Mouse (Mus musculus) CH12.LX (cell line): ENCODE data around the gene Htra2. TPM values are rescaled to one million over a fixed set of nuclear protein-coding genes. Genes with fewer than 3 reads are reported as not detected.

Experiments
- DNase-seq: peaks from one replicate; pipeline ENCODE4 v3.0.0-alpha.2; 2013; ENCODE audit errors: extremely low read depth
- H3K27ac ChIP-seq: 2 replicates; pipeline ENCODE4 v1.5.1; 2012; ENCODE audit warnings: low read depth, mild to moderate bottlenecking, control low read depth, moderate library complexity; ENCODE audit not compliant: insufficient read depth
- H3K27me3 ChIP-seq: replicated peaks from 2 replicates; pipeline ENCODE3; 2012; ENCODE audit warnings: inconsistent platforms
- H3K36me3 ChIP-seq, 2 experiments: replicated peaks in 1 of 2; 2 replicates each; pipeline versions ENCODE3 to v1.6.1; 2012; ENCODE audit warnings: inconsistent platforms in 1 of 2, low read length in 1 of 2, mild to moderate bottlenecking in 1 of 2, mixed read lengths in 1 of 2, moderate library complexity in 1 of 2; ENCODE audit not compliant: control insufficient read depth in 1 of 2, insufficient read depth in 1 of 2
- H3K4me1 ChIP-seq, 2 experiments: 2 replicates each; pipeline ENCODE4 v1.6.1; 2012; ENCODE audit warnings: inconsistent platforms in 1 of 2, moderate library complexity in 1 of 2; ENCODE audit not compliant: insufficient read depth in 2 of 2, control insufficient read depth in 1 of 2
- H3K4me2 ChIP-seq: 2 replicates; pipeline ENCODE4 v1.6.1; 2012; ENCODE audit warnings: low read depth, mild to moderate bottlenecking, control low read depth; ENCODE audit not compliant: poor library complexity, insufficient read depth, severe bottlenecking
- H3K4me3 ChIP-seq, 3 experiments: fragments of 150-350 bp in 1 of 3; sonication (generic) in 1 of 3; replicated peaks in 1 of 3; 2 replicates each; pipeline versions ENCODE3 to v1.5.1; 2011 to 2012; ENCODE audit warnings: low read depth in 2 of 3, low read length in 2 of 3, mild to moderate bottlenecking in 2 of 3, moderate library complexity in 2 of 3, control low read depth in 1 of 3, improper control_type of control experiment in 1 of 3, inconsistent platforms in 1 of 3, mixed read lengths in 1 of 3; ENCODE audit not compliant: poor library complexity in 1 of 3
- H3K79me2 ChIP-seq: replicated peaks from 2 replicates; pipeline ENCODE4 v1.6.1; 2012; ENCODE audit warnings: mild to moderate bottlenecking, moderate library complexity; ENCODE audit not compliant: control insufficient read depth, poor library complexity, insufficient read depth, severe bottlenecking; ENCODE audit errors: extremely low read depth
- H3K9ac ChIP-seq: 2 replicates; pipeline ENCODE4 v1.6.1; 2012; ENCODE audit warnings: low read depth, mild to moderate bottlenecking, control low read depth, moderate library complexity; ENCODE audit not compliant: insufficient read depth
- H3K9me3 ChIP-seq: replicated peaks from 2 replicates; pipeline ENCODE3; 2012; ENCODE audit warnings: low read length, inconsistent platforms, mixed read lengths
- BHLHE40 ChIP-seq: IDR thresholded peaks from 2 replicates; pipeline ENCODE4 v1.6.1; 2011; ENCODE audit warnings: mild to moderate bottlenecking, low read depth, low read length, improper control_type of control experiment
- CHD2 ChIP-seq: IDR thresholded peaks from 2 replicates; pipeline ENCODE4 v1.6.1; 2011; ENCODE audit warnings: low read length, improper control_type of control experiment
- ELF1 ChIP-seq: IDR thresholded peaks from 2 replicates; pipeline ENCODE4 v1.6.1; 2014; ENCODE audit warnings: low read depth, mild to moderate bottlenecking, inconsistent platforms, low read length, improper control_type of control experiment
- JUN ChIP-seq: IDR thresholded peaks from 2 replicates; pipeline ENCODE4 v1.6.1; 2011; ENCODE audit warnings: low read depth, mild to moderate bottlenecking, low read length, improper control_type of control experiment, moderate library complexity; ENCODE audit not compliant: insufficient read depth
- KAT2A ChIP-seq: IDR thresholded peaks from 2 replicates; pipeline ENCODE4 v1.6.1; 2012; ENCODE audit warnings: low read length, improper control_type of control experiment, inconsistent platforms; ENCODE audit not compliant: insufficient replicate concordance
- MAX ChIP-seq: IDR thresholded peaks from 2 replicates; pipeline ENCODE4 v1.6.1; 2011; ENCODE audit warnings: low read length, improper control_type of control experiment
- MAZ ChIP-seq: IDR thresholded peaks from 2 replicates; pipeline ENCODE4 v1.6.1; 2012; ENCODE audit warnings: low read depth, mild to moderate bottlenecking, inconsistent platforms, low read length, improper control_type of control experiment, moderate library complexity
- MEF2A ChIP-seq: IDR thresholded peaks from 2 replicates; pipeline ENCODE4 v1.6.1; 2014; ENCODE audit warnings: low read depth, mild to moderate bottlenecking, inconsistent platforms, low read length, improper control_type of control experiment, borderline replicate concordance
- MXI1 ChIP-seq: IDR thresholded peaks from 2 replicates; pipeline ENCODE4 v1.6.1; 2011; ENCODE audit warnings: mild to moderate bottlenecking, low read depth, low read length, improper control_type of control experiment
- MYC ChIP-seq: IDR thresholded peaks from 2 replicates; pipeline ENCODE4 v1.6.1; 2011; ENCODE audit warnings: low read depth, mild to moderate bottlenecking, improper control_type of control experiment, low read length
- NRF1 ChIP-seq: IDR thresholded peaks from 2 replicates; pipeline ENCODE4 v1.6.1; 2014; ENCODE audit warnings: low read depth, mild to moderate bottlenecking, inconsistent platforms, low read length, improper control_type of control experiment, moderate library complexity
- RAD21 ChIP-seq: IDR thresholded peaks from 2 replicates; pipeline ENCODE4 v1.6.1; 2011; ENCODE audit warnings: low read depth, mild to moderate bottlenecking, low read length, improper control_type of control experiment, moderate library complexity
- SIN3A ChIP-seq: IDR thresholded peaks from 2 replicates; pipeline ENCODE4 v1.6.1; 2012; ENCODE audit warnings: low read length, improper control_type of control experiment, inconsistent platforms
- TCF12 ChIP-seq: IDR thresholded peaks from 2 replicates; pipeline ENCODE4 v1.6.1; 2014; ENCODE audit warnings: low read depth, mild to moderate bottlenecking, inconsistent platforms, low read length, improper control_type of control experiment
- UBTF ChIP-seq: IDR thresholded peaks from 2 replicates; pipeline ENCODE4 v1.6.1; 2012; ENCODE audit warnings: low read depth, mild to moderate bottlenecking, inconsistent platforms, low read length, improper control_type of control experiment, moderate library complexity
- ZKSCAN1 ChIP-seq: IDR thresholded peaks from 2 replicates; pipeline ENCODE4 v1.6.1; 2012; ENCODE audit warnings: low read depth, inconsistent platforms, low read length, improper control_type of control experiment, borderline replicate concordance
- dilution Hi-C: fragments of 300-500 bp; cut with MboI; formaldehyde crosslinking; loops from 2 replicates; pipeline ENCODE4 v1.14.3; 2020; ENCODE audit warnings: low sequenced_read_pairs; ENCODE audit not compliant: extremely low pct_unique_long_range_greater_than_20kb, extremely low pct_ligation_motif_present
- in situ Hi-C: fragments of 300-500 bp; cut with MboI; formaldehyde crosslinking; loops from 3 replicates; pipeline ENCODE4 v1.14.3; 2019; ENCODE audit warnings: low sequenced_read_pairs, low pct_ligation_motif_present, low pct_unique_long_range_greater_than_20kb, mixed read lengths
- polyA plus RNA-seq: library from polyadenylated mRNA; unstranded; fragments of >175 nt; gene quantifications from 2 replicates; pipeline ENCODE4 v1.2.1, GENCODE M21; 2012; ENCODE audit warnings: low read depth; ENCODE audit not compliant: insufficient read length
- total RNA-seq, 2 experiments: library from RNA; depleted of rRNA; stranded (reverse); fragments of 300-350 nt in 1 of 2; fragments of >200 nt in 1 of 2; gene quantifications; 2 replicates each; pipeline ENCODE4 v1.2.3; 2012 to 2014

The Htra2 gene
- total and polyA plus RNA-seq, 3 experiments: 113 to 185 (median 137) TPM

DNA sequence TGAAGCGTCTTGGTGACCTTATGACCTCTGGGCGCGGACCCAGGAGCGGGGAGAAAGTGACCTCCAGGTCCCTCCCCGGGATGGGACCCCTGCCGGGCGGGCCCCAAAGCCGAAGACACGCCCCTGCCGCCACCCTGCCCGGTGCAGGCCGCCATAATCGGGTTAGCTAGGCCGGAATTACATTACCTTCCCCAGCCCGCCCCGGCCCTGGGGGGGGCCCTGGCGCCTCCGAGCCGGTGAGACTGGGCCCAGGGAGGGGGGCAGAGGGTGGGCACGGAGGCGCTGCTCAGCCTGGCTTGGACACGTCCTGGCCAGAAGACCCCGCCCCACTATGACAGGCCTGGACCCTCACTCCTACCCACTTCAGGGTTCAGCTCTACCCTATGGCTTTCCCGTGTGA, 16.1 kb upstream of the Htra2 start:
- Histone ChIP-seq H3K27ac (no peak overlapping the region), H3K9ac (no peak overlapping the region), H3K27me3 (no peaks in the 10 kb centered on the region), H3K4me1 (no peaks in the 10 kb centered on the region), H3K79me2 (no peaks in the 10 kb centered on the region), H3K9me3 (peaks cover 33% of the 10 kb centered on the region), H3K4me3 (no peak overlapping the region), H3K4me2 (no peak overlapping the region), H3K36me3 (peaks cover 0 to 15% of the 10 kb centered on the region in 2 experiments)
- in situ Hi-C loops (no loop called here), dilution Hi-C loops (no loop called here)
- DNase-seq: no peak
- no peak for TF ChIP-seq MAX
- no peak for TF ChIP-seq TCF12
- no peak for TF ChIP-seq CHD2
- no peak for TF ChIP-seq JUN
- no peak for TF ChIP-seq RAD21
- TF ChIP-seq MEF2A: no peak
- TF ChIP-seq BHLHE40: no peak
- no peak for TF ChIP-seq ELF1
- no peak for TF ChIP-seq MXI1

DNA sequence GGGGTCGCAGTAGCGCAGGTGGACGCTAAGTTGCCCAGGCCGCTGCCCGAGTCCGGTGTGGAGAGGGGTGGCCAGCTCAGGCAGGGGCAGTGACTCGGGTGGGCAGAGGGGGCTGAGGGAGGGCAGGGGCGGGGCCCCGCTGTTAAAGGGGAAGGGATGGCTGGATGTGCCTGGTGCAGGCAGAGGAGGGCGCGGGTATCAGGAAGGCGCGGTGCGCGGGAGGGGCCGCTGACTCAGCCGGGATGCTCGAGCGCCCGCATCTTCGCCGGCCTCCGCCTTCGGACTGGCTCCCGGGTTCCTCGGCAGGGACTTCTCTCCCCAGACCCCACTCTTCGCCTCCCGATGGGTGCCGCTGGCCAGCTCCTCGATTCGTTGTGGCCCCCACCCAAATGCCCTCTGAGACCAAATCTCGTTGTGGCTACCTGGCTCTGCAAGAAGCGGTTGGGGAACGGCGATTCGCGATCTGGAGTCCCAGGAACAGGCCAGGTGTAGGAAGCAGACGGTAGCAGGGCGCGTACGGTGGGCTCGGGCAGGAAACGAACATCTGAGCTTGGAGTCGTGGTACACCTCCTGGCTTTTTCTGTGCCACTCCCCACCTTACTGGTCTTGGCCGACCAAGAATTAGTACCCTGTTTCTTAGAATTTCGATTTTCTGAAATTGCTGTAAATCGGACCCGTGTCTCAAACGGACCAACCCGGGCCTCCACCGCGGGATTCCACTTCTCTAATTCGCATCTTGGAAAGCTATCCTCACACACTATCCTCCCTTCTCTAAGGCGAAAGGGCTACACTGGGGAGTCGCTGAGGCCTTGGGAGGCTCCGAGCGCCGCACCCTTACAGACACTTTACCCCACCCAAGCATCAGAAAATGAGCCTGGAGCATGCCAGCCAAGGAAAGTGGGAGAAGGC, 15.5 kb upstream of the Htra2 start:
- Histone ChIP-seq H3K79me2 (no peaks in the 10 kb centered on the region), H3K9ac (no peak overlapping the region), H3K27me3 (no peaks in the 10 kb centered on the region), H3K4me3 (no peak overlapping the region), H3K27ac (no peak overlapping the region), H3K4me1 (no peaks in the 10 kb centered on the region), H3K4me2 (no peak overlapping the region), H3K36me3 (peaks cover 0 to 18% of the 10 kb centered on the region in 2 experiments), H3K9me3 (peaks cover 33% of the 10 kb centered on the region)
- in situ Hi-C loops: no loop called here
- TF ChIP-seq RAD21 (no peak), NRF1 (no peak)
- no peak for DNase-seq
- dilution Hi-C loops: no loop called here

DNA sequence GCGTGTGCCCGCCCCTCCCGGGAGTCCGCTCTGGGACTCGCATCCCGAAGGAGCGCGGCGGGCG, 15.0 kb upstream of the Htra2 start, which contains the start of gene Tlx2:
Tlx2 (minus strand) TSS at position 47 of the 64 bp plus-strand sequence.
- dilution Hi-C loops: no loop called here
- Histone ChIP-seq H3K27ac (no peak within 1 kb of the TSS), H3K4me1 (no peaks in the 10 kb centered on the region), H3K9ac (no peak within 1 kb of the TSS), H3K36me3 (peaks cover 0 to 20% of the 10 kb centered on the region in 2 experiments), H3K79me2 (no peaks in the 10 kb centered on the region), H3K4me3 (no peak within 1 kb of the TSS), H3K4me2 (no peak within 1 kb of the TSS), H3K27me3 (no peaks in the 10 kb centered on the region), H3K9me3 (peaks cover 33% of the 10 kb centered on the region)
- DNase-seq: no peak
- in situ Hi-C loops: no loop called here
- TF ChIP-seq ZKSCAN1 (no peak), MXI1 (no peak), CHD2 (no peak), MAX (no peak), MYC (no peak), UBTF (no peak), RAD21 (no peak), KAT2A (no peak), MAZ (no peak), SIN3A (no peak), TCF12 (no peak)
